Mouse (Mus musculus): Measurements from ENCODE around the gene Depdc1b.

Depdc1b gene

GRCm38 (mm10) chr13:108354804-108355552 lies 38.8 kb downstream of the Depdc1b start:
- DNase-seq: no peak

DNA sequence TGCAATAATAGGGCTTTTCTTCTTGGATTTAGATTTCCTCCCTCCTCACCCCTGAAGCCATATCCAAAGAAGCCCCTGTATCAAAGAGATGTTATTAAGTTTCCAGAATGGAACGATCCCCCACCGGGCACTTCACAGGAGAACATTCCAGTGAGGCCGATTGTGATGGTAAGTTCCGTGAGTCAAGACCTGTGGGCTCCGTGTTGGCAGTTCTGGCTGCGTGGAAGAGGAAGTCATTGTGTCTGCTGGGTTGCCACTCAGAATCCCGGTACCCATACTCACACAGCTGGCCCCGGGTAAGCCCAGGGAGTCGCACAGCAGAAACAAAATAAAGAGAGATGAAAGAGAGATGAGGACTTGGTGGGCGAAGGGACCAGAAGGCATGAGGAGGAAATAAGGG lies 41.2 kb downstream of the Depdc1b start:
- DNase-seq: no peak

DNA sequence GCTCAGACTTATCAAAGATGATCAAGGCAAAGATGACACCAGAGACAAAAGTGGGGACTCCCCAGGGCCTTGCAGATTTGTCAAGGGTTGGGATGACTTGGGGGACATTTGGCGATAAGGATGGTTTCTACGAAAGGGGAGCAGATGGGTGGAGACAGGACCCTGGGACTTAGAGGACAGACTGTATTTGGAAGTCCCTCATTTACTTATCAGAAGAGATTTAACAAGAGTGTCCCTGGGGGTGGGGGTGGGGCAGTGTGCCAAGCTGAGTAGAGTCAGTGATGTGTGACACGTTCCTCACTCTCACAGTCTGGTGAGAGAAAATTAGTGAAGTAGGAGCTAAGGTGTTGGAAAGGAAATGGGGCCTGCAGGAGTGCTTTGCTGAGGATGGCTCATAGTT lies 42.1 kb downstream of the Depdc1b start:
- DNase-seq: no peak

GRCm38 (mm10) chr13:108367496-108367895 lies 51.4 kb downstream of the Depdc1b start:
- peak; percentile 31 to 42 for DNase-seq

GRCm38 (mm10) chr13:108370241-108370941 lies 54.3 kb downstream of the Depdc1b start:
- no peak for DNase-seq

- no peak for DNase-seq
Measured at GRCm38 (mm10) chr13:108371352-108371921, 55.3 kb downstream of the Depdc1b start.

GRCm38 (mm10) chr13:108373231-108373630 lies 57.1 kb downstream of the Depdc1b start:
- no peak for DNase-seq

GRCm38 (mm10) chr13:108376637-108377036 lies 60.5 kb downstream of the Depdc1b start:
- DNase-seq: no peak

GRCm38 (mm10) chr13:108381161-108381560 lies 65.0 kb downstream of the Depdc1b start:
- no peak for DNase-seq

- DNase-seq: no peak
Measured at GRCm38 (mm10) chr13:108383051-108383450, 66.9 kb downstream of the Depdc1b start.

DNA sequence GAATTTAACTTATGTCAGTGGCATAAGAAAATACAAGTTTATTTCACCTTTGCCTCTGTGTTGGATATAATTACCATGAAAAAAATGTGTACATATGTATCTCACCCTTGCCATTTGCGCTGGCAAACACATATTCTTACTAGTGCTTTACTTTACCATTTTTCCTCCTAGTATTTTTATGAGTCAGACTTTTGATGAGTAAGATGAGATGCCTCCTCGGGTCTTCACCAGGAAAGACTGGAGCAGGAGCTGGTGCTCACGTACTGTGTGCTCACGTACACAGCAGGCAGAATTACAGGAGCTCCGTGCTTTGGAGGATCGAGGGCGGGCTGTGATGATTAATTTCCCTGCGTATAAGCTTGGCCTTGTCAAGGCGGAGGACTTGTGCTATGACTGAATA lies 69.9 kb downstream of the Depdc1b start:
- DNase-seq: no peak

DNA sequence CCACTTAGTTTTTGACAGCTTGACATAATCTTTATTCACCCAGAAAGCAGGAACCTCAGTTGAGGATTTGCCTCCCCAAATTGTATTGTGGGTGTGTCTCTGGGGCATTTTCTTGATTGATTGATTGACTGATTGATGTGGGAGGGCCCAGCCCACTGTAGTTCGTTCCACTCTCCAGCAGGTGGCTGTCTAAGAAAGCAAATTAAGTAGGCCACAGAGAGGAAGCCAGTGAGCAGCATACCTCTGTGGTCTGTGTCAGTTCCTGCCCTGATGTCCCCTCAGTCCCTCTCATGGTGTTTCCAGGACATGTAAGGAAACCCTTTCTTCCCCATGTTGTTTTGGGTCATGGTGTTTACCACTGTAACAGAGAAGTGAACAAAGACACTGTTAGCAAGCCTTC lies 74.4 kb downstream of the Depdc1b start:
- peak; percentile 41 to 57 for DNase-seq

DNA sequence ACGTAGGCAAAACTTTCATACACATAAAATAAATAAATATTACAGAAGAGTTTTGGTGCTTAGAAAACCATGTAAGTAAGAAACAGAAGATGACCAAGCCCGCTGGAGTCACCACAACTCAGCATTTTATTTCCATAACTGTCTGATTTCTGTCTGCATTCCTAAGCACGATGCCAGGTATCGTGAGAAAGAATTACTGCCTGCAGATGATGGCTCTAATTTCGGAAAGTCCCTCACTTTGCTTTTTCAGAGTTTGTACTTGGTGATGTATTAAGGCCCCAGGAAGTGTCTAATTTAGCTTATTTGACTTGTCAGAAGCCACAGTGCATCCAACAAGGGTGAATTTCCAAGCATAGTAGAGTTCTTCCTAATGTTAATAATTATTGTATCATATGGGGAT lies 87.1 kb downstream of the Depdc1b start:
- no peak for DNase-seq

GRCm38 (mm10) chr13:108404372-108404771 lies 88.2 kb downstream of the Depdc1b start:
- DNase-seq: no peak

GRCm38 (mm10) chr13:108415464-108415863 lies 99.3 kb downstream of the Depdc1b start:
- DNase-seq: no peak

DNA sequence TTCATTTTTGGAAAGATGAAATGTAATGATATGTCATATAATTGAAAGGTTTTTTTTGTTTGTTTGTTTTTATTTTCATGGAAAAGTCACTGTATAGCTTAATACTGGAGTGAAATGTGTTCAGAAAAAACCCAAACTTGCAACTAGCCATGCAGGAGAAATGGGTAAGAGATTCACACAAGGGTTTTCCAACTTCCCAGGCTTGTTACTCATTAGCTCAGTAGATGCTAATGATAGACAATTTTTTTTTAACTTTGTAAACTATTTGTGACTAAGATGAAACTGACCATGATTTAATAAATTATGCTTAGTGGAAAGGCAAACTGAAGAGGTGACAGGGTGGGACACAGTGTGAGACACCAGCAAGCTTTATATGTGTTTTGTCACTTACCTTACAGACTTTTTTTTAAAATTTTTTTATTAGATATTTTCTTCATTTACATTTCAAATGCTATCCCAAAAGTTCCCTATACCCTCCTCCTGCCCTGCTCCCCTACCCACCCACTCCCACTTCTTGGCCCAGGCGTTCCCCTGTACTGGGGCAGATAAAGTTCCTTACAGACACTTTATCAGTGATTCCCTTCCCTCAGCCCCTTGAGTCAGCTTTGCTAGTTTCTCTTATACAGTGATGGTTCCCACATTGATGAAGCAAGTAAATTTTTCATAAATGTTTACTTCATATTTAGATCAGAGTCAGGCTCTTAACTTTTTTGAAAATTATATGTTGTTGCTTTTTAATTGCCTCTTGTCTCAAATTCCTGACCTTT lies 102.8 kb downstream of the Depdc1b start:
- DNase-seq: peak in 1 of 2 experiments; percentile 19

GRCm38 (mm10) chr13:108426322-108426721 lies 110.2 kb downstream of the Depdc1b start:
- DNase-seq: no peak

- DNase-seq: no peak
Measured at GRCm38 (mm10) chr13:108428809-108429208, 112.7 kb downstream of the Depdc1b start.

GRCm38 (mm10) chr13:108429623-108430022 lies 113.5 kb downstream of the Depdc1b start:
- peak; percentile 16 to 25 for DNase-seq

DNA sequence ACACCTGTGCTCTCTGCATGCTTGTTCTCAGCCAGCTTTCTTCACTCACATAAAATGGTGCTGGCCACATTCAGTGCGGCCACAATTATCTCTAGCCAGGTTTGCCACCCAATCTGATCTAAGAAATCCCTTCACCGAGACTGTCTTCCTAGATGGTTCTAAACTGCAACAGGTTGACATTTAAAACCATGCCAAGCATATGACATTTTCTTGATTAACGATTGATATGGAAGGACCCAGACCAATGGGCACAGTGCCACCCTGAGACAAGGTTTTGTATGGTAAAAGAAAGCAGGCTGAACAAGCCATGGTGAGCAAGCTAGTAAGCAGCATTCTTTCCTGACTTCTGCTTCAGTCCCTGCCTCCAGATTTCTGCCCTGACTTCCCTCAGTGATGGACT lies 115.6 kb downstream of the Depdc1b start:
- DNase-seq: no peak

GRCm38 (mm10) chr13:108435687-108436086 lies 119.6 kb downstream of the Depdc1b start:
- DNase-seq: no peak

- DNase-seq: no peak
Measured at GRCm38 (mm10) chr13:108437424-108437823, 121.3 kb downstream of the Depdc1b start.

- no peak for DNase-seq
Measured at GRCm38 (mm10) chr13:108439012-108439411, 122.9 kb downstream of the Depdc1b start.
